Mouse (Mus musculus) kidney, adult 2 months (tissue): ENCODE results near the gene Slc8a1.

Source experiments
- CTCF ChIP-seq: fragments of 200-500 bp; conservative IDR thresholded peaks from 2 replicates; pipeline ENCODE4 v1.5.1; 2011; ENCODE audit warnings: low read depth, mild to moderate bottlenecking, control low read depth, low read length, moderate library complexity, mixed read lengths; ENCODE audit not compliant: insufficient read depth, insufficient read length
- POLR2A ChIP-seq: fragments of 200-500 bp; IDR thresholded peaks from one replicate; pipeline ENCODE4 v1.6.1; 2011; ENCODE audit warnings: low read depth, low read length, control low read depth

DNA sequence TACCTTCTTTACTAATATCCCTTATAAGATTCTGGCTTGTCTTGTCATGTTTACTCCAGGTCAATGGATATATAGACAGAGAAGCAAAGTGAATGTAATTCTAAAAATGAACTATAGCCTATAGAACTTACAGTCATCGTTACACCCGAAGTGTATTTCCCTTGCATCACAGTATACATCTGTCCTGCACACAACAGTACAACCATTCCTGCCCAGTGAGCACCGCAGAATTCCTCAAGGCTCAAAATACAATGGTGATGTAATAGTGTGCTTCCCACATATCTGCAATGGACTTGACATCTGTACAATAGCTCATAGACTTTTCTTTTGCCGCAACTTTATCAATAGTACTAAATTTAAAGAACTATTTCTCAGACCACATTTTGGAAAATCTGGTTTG is 8.3 kb downstream of the Slc8a1 start:
- no peak for TF ChIP-seq POLR2A
- no peak for TF ChIP-seq CTCF
